Mouse (Mus musculus) embryo, embryonic 10.5 days (tissue): ENCODE measurements around the gene Dclk3.

Experiments
- DNase-seq: peaks from one replicate; pipeline ENCODE4 v3.0.0-alpha.2; 2015; ENCODE audit warnings: low spot score

Gene Dclk3

DNA sequence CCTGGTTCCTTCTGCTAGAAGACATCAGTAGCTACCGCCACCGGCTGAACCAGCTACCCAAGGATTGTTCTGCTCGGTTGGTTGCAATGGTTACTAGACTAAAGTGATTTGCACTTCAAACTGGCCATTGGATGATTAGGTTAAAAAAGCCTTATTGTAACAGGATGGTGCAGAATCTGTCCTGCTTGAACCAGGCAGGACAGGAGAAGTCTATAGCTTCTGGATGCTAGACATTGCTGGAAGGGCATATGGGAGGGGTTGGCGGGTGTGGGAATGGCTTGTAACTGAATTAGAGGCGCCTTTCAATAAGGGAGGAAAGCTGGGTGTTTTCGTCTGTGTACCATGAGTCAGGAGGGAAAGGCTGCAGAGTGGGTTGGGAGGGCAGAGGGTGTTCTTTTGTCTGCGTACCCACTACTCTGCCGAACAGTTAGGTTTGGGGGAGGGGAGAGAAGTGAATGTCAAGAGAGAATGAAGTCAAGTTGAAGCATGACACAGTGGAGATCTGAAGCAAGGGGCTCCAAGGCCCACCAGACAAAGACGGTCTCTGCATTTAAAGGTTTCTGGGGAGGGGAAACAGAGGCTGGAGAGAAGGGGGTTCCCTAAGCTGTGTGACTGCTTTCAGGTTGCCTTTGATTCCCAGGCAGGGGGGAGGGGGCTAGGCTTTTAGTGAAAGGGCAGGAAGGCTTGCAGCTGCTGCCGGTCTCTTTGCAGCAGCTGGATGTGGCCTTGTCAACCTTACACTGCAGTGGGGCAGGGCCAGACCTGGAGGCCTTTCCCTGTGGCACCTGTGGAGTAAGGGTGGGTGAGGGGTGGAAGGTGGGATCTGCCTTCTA, 48.0 kb downstream of the Dclk3 start:
- DNase-seq: peak; percentile 32

DNA sequence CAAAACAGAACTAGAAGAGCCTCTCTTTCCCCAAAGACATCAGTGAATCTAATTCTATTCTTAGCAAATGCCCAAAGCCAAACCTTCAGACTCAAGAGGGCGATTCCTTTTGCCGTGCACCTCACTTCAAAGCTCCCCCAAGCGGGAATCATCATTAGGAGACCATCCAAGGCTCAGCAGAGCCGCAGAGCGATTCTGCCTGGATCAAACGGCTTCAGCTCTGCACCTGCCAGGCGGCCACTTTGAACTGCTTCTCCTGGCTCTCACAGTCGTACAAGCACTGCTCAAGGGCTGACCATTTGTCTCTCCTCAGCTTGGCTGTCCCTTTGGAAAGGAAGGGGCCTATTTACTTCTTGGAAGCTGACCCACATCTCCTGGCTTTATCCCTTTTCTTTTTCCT, 51.7 kb downstream of the Dclk3 start:
- DNase-seq: no peak

DNA sequence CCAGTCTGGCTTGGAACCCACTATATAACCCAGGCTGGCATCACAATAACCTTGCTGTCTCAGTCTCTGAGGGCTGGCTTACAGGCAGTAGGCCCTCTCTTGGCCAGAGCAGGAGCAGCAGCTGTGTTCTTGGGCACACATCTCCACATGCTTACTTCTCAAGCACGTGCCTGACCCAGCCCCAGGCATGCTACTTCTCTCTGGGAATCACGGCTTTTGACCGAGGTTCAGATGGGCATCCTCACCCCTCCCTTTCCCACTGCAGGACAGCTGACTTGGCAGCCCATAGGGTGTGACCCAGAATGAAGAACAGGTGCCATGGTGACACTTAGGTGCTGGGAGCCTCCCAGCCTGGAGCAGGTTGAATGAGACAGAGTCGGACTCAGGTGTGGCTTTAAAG, 52.4 kb downstream of the Dclk3 start:
- DNase-seq: no peak

DNA sequence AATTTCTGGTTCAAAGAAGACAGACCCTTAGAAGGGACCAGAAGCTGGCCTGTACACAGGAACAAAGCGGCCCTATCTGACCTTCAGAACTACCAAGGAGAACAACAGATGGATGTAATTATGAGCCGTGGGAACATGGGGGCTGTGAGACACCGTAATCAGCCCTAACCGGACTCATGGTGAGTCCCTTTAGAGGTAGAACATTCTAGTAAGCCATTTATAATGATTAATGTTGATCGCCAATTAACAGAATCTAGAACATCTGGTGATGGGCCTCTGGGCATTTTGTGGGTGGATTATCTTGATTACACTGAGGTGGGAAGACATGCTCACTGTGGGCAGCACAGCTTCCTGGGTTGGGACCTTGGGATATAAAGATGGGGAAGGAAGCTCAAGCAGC, 54.6 kb downstream of the Dclk3 start:
- no peak for DNase-seq

DNA sequence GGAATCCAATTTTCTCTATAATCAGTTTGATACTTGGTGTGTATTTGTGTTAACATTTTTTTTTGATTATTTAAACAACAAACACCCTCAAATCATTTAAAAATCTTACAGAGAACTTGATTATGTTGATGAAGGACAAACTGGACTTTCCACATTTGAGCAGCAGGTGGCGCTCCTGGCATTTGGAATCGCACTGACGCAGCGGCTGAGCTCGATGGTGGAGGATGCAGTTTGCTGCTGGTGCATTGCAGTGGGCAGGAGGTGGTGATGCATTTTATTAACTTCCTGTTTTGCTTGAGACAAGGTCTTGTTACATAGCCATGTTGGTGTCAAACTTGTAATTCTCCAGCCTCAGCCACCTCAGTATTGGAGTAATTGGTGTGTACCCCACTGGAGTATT, 56.7 kb downstream of the Dclk3 start:
- DNase-seq: peak; percentile 89

DNA sequence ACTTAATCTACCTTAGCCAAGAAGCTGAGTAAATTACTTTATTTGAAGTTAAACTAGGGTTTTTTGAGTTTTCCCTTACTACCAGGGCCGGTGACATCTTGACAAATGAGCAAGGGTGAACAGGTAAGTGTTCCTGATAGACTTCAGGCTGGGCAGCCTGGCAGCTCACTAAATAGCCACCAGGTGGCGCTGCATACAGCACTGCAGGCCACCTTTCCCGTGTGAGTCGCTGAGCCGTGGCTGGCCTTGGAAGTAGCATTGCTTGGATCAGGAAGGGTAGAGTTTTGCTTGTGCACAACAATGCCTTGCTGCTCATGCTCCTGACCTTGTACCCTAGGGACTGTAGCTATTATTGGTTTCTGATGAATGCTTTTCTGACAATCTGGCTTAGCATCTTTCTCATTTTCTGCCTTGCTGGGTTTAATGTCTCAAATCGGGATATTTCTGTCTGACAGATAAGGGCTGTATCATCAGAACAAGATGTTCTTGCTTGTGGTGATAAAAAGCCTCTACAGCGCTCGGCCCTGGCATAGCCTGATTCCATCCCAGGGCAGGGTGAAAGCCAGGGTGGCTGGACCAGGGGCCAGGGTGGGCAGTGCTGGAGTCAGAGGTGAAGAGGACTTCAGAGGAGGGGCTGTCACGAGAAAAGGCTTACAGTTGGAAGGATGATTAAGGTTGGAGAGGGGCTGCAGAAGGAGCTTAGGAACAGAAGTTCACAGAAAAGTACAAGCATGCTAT, 58.4 kb downstream of the Dclk3 start:
- DNase-seq: peak; percentile 87

DNA sequence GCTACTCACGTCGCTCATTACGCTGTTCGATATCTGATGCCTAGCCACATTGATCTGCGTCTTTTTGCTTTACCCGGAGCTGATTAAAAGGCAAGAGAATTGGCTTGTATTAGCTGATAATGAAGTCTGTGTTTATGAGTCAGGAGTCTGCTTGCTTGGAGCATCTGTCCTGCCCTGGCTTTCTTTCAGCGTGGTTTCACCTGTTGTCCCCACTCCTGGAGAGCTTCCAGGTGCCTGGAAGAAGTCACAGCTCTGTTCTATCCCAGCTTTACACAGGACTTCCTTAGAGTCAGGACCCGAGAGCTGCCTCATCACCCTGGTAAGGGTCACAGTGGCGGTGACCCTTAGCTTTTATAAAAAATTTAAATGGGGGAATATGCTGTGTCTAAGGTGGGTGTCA, 61.3 kb downstream of the Dclk3 start:
- no peak for DNase-seq

DNA sequence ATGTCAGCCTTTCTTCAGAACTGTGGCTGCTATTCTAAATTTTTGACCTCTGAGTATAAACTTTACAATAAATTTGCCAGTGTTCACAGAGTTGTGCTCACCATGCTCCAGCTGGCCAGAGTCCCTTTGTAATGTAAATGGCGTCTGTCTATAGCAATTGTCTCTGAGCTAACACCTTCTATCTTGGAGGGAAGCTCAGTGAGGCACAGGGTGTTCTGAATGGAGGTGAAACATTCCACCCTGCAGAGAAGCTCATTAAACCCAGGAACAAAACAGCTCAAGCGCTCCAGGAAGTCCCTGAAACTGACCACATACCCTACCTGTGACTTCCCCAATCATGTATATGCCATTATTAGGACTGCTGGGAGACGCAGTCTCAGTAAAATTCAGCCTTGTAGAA, 67.2 kb downstream of the Dclk3 start:
- no peak for DNase-seq

DNA sequence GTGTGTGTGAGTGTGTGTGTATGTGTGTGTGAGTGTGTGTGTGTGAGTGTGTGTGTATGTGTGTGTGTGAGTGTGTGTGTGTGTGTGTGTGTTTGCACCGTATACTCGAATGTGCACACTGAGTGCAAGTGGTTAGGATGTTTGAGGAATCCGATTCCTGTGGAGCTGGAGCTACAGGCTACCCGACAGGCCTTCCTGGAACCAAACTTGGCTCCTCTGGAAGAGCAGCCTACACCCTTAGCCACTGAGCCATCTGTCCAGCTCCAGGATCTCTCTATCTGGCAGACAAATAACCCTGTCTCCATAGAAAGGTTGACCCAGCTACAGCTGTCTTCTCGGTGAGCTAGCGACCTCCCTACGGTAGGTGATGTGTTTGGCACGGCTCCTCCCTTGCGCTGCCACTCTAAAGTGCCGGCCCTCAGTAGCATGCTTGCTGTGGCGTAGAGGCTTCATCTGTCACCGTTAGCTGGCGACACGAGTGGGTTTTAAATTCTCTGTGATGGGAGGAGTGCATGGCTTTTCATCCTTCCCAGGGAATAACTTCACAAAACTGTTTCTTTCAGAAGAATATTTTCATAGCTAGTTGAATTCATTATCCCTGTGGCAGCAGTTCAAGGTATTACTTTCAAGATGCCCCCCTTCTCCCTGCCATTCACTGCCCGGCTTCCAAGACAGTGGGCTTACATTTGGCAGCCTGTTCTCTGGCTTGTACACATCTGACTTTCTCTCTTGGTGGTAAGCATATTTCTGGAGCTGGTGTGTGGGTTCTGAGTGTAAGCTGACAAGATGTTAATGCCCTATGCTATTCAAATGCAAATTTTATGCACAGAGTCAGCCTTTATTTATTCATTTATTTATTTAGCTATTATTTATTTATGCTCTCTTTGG, 75.9 kb downstream of the Dclk3 start:
- no peak for DNase-seq

DNA sequence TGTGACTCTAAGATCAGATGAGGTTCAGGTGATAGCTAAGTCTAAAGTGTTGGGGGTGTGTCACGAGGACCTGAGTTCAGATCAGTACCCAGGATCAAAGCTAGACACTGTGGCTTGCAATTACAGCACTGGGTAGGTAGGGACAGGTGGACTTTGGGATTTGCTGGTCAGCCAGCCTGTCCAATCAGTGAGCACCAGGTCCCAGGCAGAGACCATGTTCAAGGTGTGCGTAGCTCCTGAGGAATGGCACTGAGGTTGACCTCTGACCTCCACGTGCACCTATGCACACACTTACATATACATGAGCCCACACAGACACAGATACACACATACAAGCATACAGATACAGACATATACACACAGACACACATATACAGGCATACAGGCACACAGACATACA, 76.7 kb downstream of the Dclk3 start:
- no peak for DNase-seq

DNA sequence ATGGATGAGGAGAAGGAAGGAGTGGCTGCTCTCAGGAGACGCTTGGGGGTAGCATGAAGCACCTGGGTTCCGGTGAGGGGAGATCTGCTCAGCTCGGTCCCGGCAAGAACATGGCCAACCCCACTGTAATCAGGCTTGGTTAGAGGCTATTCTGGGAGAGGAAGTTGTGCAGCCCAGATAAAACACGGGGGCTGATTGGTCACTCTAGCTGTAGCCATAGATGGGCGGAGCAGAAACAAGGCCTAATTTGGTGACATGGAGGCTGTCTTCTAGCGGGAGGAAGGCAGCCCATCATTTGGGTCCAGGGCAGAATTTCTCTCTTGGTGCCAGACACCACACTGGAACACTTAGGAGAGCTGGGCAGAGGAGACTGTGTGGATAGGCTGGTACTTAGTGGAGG, 83.3 kb downstream of the Dclk3 start:
- DNase-seq: no peak

DNA sequence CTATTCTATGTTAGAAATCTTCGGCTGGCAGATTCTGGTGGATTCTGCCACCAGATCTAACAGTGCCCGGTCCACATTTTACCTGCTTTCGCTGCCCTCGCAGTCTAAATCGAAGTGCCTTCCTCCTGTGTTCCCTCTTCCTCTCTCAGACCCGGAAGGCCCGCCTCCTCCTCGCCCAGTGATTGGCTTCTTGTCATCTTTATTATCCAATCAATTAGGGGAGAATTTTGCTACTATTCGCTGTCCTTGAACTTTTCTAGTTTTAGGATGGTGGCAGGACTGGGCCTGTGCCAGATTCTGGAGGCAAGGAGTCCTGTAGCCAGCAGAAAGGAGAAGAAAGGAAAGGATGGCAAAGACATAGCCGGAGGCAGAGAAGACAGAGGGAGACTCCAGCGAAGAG, 84.2 kb downstream of the Dclk3 start:
- no peak for DNase-seq

DNA sequence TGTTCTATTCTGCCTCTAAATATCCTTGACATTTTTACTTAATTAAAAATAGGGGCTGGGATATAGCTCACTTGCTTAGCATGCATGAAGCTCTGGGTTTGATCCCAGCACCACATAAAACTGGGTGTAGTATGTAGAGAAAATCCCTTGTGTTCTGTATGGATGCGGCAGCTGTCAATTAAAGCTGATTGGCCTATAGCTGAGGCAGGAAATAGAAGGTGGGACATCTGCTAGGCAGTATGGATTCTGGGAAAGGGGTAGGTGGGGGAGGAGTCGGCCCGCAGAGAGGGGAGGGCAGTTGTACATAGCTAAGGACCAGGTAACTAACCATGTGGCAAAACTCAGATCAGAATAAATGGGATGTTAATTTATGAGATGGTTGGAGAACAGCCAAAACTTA, 85.0 kb downstream of the Dclk3 start:
- no peak for DNase-seq

DNA sequence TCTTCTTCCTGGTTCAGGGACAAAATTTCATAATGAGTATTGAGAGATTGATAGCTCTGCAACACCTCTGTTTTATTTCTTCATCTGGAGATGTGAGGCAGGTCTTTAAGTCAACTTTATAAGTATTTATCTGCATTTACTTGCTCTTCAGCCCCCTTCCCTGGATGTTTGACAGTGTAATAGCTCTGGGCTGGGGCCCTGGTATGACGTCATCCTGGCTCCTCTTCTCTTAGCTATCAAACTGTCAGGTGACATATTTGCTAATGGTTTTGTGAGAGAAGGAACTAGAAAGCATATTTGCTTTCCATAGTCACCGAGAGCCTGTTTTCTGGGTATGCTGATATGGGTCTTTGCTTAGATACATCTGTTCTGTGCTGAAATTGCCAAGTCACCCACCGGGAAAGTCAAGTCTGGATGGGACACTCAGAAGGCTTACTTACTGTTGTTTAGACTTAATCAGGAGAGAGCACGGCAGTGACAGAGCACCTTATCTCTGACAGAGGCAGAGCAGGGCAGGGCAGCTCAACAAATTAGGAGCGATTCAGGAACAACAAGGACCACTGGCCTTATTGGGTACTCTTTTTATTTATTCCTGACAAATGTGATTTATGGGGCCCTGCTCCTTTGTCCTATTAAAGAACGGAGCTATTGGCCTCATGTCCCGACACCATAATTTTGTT, 96.0 kb downstream of the Dclk3 start:
- DNase-seq: peak; percentile 37

DNA sequence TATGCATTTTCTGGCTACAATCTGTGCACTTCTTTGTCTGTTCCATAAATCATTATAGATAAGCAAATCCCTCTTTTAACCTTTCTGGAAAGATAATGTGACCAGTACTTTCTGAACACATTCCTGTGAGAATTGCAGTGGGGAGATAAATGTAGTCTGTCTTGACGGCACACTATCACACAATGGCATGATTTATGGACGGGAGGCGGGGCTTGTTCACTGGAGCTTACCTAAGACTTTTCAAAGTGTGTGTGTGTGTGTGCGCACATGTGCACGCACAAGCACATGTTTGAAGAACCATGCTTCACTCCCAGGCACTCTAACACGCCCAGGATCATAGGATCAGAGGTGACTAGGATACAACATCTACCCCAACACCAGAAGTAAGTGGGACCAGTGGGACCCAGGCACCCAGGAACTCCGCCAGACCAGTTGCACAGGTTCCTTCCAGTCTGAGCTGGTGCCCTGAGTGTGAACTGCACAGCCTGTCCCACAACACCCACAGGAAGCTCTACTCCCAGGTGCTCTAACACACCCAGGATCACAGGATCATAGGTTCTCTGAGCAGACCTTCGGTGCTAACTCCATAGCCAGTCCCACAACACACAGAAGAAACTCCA, 96.7 kb downstream of the Dclk3 start:
- DNase-seq: peak; percentile 52
